Comparison of ENCODE assay signal across 8 mouse cellular contexts in genomic region chr10:128059207-128059981, GRCm38 (mm10). TPM values are rescaled to one million over a fixed set of nuclear protein-coding genes. Genes with fewer than 3 reads are reported as not detected.
A peak's percentile ranks its signal among the peaks of the same experiment; 100 is the strongest.
DNase-seq lines count a peak whose midpoint lies in the region; ATAC-seq lines count a peak whose summit lies in the region.

No protein-coding gene starts in this region.

- H3K9ac ChIP-seq in forebrain, embryonic 11.5 days (ENCODE audit: low read length): peak overlapping the region; percentile 97
- peak overlapping the region; percentile 86 for H3K9ac ChIP-seq in lung, embryonic 15.5 days
- H3K9ac ChIP-seq in neural tube, embryonic 15.5 days (replicated peaks): peak overlapping the region; percentile 92

- H3K4me1 ChIP-seq in forebrain, embryonic 11.5 days (replicated peaks; ENCODE audit: control insufficient read depth, insufficient read depth, low read length): peaks cover 8% of the 10 kb centered on the region; the same call in 1 of the 2 replicates
- peaks cover 25% of the 10 kb centered on the region for H3K4me1 ChIP-seq in lung, embryonic 15.5 days
- peaks cover 36% of the 10 kb centered on the region for H3K4me1 ChIP-seq in neural tube, embryonic 15.5 days

- peak; percentile 60 for ATAC-seq in forebrain, embryonic 11.5 days (replicated peaks; ENCODE audit: low FRiP score)
- peak; percentile 71 for ATAC-seq in lung, embryonic 15.5 days (ENCODE audit: borderline replicate concordance, extremely low read depth, low FRiP score, low TSS enrichment)
- ATAC-seq in neural tube, embryonic 15.5 days (ENCODE audit: low FRiP score): peak; percentile 61

- H3K27me3 ChIP-seq in forebrain, embryonic 11.5 days (ENCODE audit: control insufficient read depth, insufficient read depth, low read length): no peaks in the 10 kb centered on the region
- H3K27me3 ChIP-seq in lung, embryonic 15.5 days: no peaks in the 10 kb centered on the region
- H3K27me3 ChIP-seq in neural tube, embryonic 15.5 days (replicated peaks): no peaks in the 10 kb centered on the region

- DNase-seq in CD4-positive helper T cell, adult 2 months (ENCODE audit: low read depth, low spot score): peak; percentile 87
- peak; percentile 42 for DNase-seq in adrenal gland, adult 8-10 months
- peak; percentile 76 for DNase-seq in forebrain, embryonic 11.5 days (ENCODE audit: low spot score)
- peak; percentile 53 to 59 for DNase-seq in heart, postnatal 14 days
- peak; percentile 60 to 74 for DNase-seq in kidney, postnatal 4 days
- DNase-seq in thymus, postnatal 0 days (ENCODE audit: low spot score): peak; percentile 80

- under 1% methylated on average over 58 of the region's 62 CpGs for WGBS in forebrain, embryonic 11.5 days
- under 1% methylated on average over 62 of the region's 62 CpGs for WGBS in lung, embryonic 15.5 days
- WGBS in neural tube, embryonic 15.5 days: under 1% methylated on average over 57 of the region's 62 CpGs

- peak overlapping the region; percentile 81 for H3K4me2 ChIP-seq in forebrain, embryonic 11.5 days (ENCODE audit: low read depth, low read length, severe bottlenecking)
- H3K4me2 ChIP-seq in lung, embryonic 15.5 days: peak overlapping the region; percentile 67
- peak overlapping the region; percentile 88 for H3K4me2 ChIP-seq in neural tube, embryonic 15.5 days

- intact Hi-C loops in heart, postnatal 14 days (cut with DNase I): no loop called here

- no peaks in the 10 kb centered on the region for H3K9me3 ChIP-seq in forebrain, embryonic 11.5 days (ENCODE audit: control insufficient read depth, low read length)
- no peaks in the 10 kb centered on the region for H3K9me3 ChIP-seq in lung, embryonic 15.5 days
- no peaks in the 10 kb centered on the region for H3K9me3 ChIP-seq in neural tube, embryonic 15.5 days (replicated peaks)

- peak overlapping the region; percentile 97 for H3K4me3 ChIP-seq in forebrain, embryonic 11.5 days (ENCODE audit: low read depth, low read length)
- peak overlapping the region; percentile 94 for H3K4me3 ChIP-seq in lung, embryonic 15.5 days
- peak overlapping the region; percentile 75 for H3K4me3 ChIP-seq in neural tube, embryonic 15.5 days (replicated peaks)

- peak overlapping the region; percentile 99 for H3K27ac ChIP-seq in forebrain, embryonic 11.5 days (ENCODE audit: low read depth, low read length)
- peak overlapping the region; percentile 99 for H3K27ac ChIP-seq in lung, embryonic 15.5 days
- H3K27ac ChIP-seq in neural tube, embryonic 15.5 days (replicated peaks): peak overlapping the region; percentile 98

- peaks cover 2% of the 10 kb centered on the region; the same call in 1 of the 2 replicates for H3K36me3 ChIP-seq in forebrain, embryonic 11.5 days (ENCODE audit: control insufficient read depth, insufficient read depth, low read length)
- H3K36me3 ChIP-seq in lung, embryonic 15.5 days: peaks cover 13% of the 10 kb centered on the region
- 0 out of 2 replicates have a peak, but pooled peaks cover 6% of the 10 kb centered on the region for H3K36me3 ChIP-seq in neural tube, embryonic 15.5 days

RNA-seq across cellular contexts. Expression of gene Ptges3, which starts 0.6 kb away (rescaled TPM):
- 100 to 1,000 TPM; 128 to 203 (median 146) TPM for total RNA-seq in adrenal gland, adult 8-10 months (2022)
- 638 and 692 TPM in 2 replicates for polyA plus RNA-seq in forebrain, embryonic 11.5 days (2014; fragmentation: Nextera tagmentation; extraction: Ambion mirVana)
- total RNA-seq in heart, postnatal 14 days (2021): 10 to 100 TPM; 71.7 to 80.0 TPM
- 550 and 564 TPM in 2 replicates for polyA plus RNA-seq in lung, embryonic 15.5 days (2015; fragmentation: Nextera tagmentation; extraction: Ambion mirVana)
- polyA plus RNA-seq in neural tube, embryonic 15.5 days (2015; fragmentation: Nextera tagmentation; extraction: Ambion mirVana): 394 and 409 TPM in 2 replicates
- polyA plus RNA-seq in thymus, postnatal 0 days (2015; fragmentation: Nextera tagmentation; extraction: Ambion mirVana): 401 and 422 TPM in 2 replicates

RNA-seq across cellular contexts. Expression of gene Atp5b, which starts 23.7 kb away (rescaled TPM):
- 1,000 to 10,000 TPM; 1,737 to 2,601 (median 2,176) TPM for total RNA-seq in adrenal gland, adult 8-10 months (2022)
- 2,200 and 2,324 TPM in 2 replicates for polyA plus RNA-seq in forebrain, embryonic 11.5 days (2014; fragmentation: Nextera tagmentation; extraction: Ambion mirVana)
- total RNA-seq in heart, postnatal 14 days (2021): 1,000 to 10,000 TPM; 8,344 to 8,412 TPM
- 2,263 and 2,267 TPM in 2 replicates for polyA plus RNA-seq in lung, embryonic 15.5 days (2015; fragmentation: Nextera tagmentation; extraction: Ambion mirVana)
- polyA plus RNA-seq in neural tube, embryonic 15.5 days (2015; fragmentation: Nextera tagmentation; extraction: Ambion mirVana): 2,338 and 2,396 TPM in 2 replicates
- 2,017 and 2,181 TPM in 2 replicates for polyA plus RNA-seq in thymus, postnatal 0 days (2015; fragmentation: Nextera tagmentation; extraction: Ambion mirVana)

RNA-seq across cellular contexts. Expression of gene Naca, which starts 24.0 kb away (rescaled TPM):
- 100 to 1,000 TPM; 560 to 666 (median 578) TPM for total RNA-seq in adrenal gland, adult 8-10 months (2022)
- 855 and 939 TPM in 2 replicates for polyA plus RNA-seq in forebrain, embryonic 11.5 days (2014; fragmentation: Nextera tagmentation; extraction: Ambion mirVana)
- 100 to 1,000 TPM; 510 TPM for total RNA-seq in heart, postnatal 14 days (2021)
- 728 and 741 TPM in 2 replicates for polyA plus RNA-seq in lung, embryonic 15.5 days (2015; fragmentation: Nextera tagmentation; extraction: Ambion mirVana)
- 484 and 547 TPM in 2 replicates for polyA plus RNA-seq in neural tube, embryonic 15.5 days (2015; fragmentation: Nextera tagmentation; extraction: Ambion mirVana)
- polyA plus RNA-seq in thymus, postnatal 0 days (2015; fragmentation: Nextera tagmentation; extraction: Ambion mirVana): 829 and 868 TPM in 2 replicates

RNA-seq across cellular contexts. Expression of gene Baz2a, which starts 32.0 kb away (rescaled TPM):
- total RNA-seq in adrenal gland, adult 8-10 months (2022): 10 to 100 TPM; 52.9 to 78.0 (median 62.7) TPM
- polyA plus RNA-seq in forebrain, embryonic 11.5 days (2014; fragmentation: Nextera tagmentation; extraction: Ambion mirVana): 20.9 and 21.9 TPM in 2 replicates
- total RNA-seq in heart, postnatal 14 days (2021): 10 to 100 TPM; 27.2 to 27.4 TPM
- 10.6 and 11.0 TPM in 2 replicates for polyA plus RNA-seq in lung, embryonic 15.5 days (2015; fragmentation: Nextera tagmentation; extraction: Ambion mirVana)
- 7.4 and 8.9 TPM in 2 replicates for polyA plus RNA-seq in neural tube, embryonic 15.5 days (2015; fragmentation: Nextera tagmentation; extraction: Ambion mirVana)
- polyA plus RNA-seq in thymus, postnatal 0 days (2015; fragmentation: Nextera tagmentation; extraction: Ambion mirVana): 21.5 and 27.5 TPM in 2 replicates

RNA-seq across cellular contexts. Expression of gene Prim1, which starts 44.4 kb away (rescaled TPM):
- 1 to 10 TPM; 2.1 to 3.5 (median 3.0) TPM for total RNA-seq in adrenal gland, adult 8-10 months (2022)
- polyA plus RNA-seq in forebrain, embryonic 11.5 days (2014; fragmentation: Nextera tagmentation; extraction: Ambion mirVana): 124 and 127 TPM in 2 replicates
- total RNA-seq in heart, postnatal 14 days (2021): 1 to 10 TPM; 2.6 to 4.5 TPM
- 90.2 and 93.0 TPM in 2 replicates for polyA plus RNA-seq in lung, embryonic 15.5 days (2015; fragmentation: Nextera tagmentation; extraction: Ambion mirVana)
- 33.7 and 45.5 TPM in 2 replicates for polyA plus RNA-seq in neural tube, embryonic 15.5 days (2015; fragmentation: Nextera tagmentation; extraction: Ambion mirVana)
- polyA plus RNA-seq in thymus, postnatal 0 days (2015; fragmentation: Nextera tagmentation; extraction: Ambion mirVana): 89.6 and 98.8 TPM in 2 replicates

Comparison
In these comparisons a context has a peak if more than half of its experiments do, and no peak if none do; other contexts are left out.
1. Peak in every context shown above with its lines: DNase-seq, ATAC-seq, H3K4me3 ChIP-seq and H3K27ac ChIP-seq.